Mouse (Mus musculus): Measurements from ENCODE around the gene Pigu. TPM values are rescaled to one million over a fixed set of nuclear protein-coding genes. Genes with fewer than 3 reads are reported as not detected.

Gene Pigu
- polyA plus RNA-seq, 1 experiment, result 40.0 TPM

GRCm38 (mm10) chr2:155271957-155272356 lies 85.3 kb downstream of the Pigu start:
- WGBS, result 88% methylated on average over 6 of the region's 6 CpGs
- no peaks in the 10 kb centered on the region for H3K36me3 ChIP-seq (ENCODE audit: control insufficient read depth, insufficient read depth, low read length)
- TF ChIP-seq POLR2A (IDR thresholded peaks at IDR 0.05; ENCODE audit: low read depth, low read length), result no peak
- peak; percentile 53 for TF ChIP-seq CTCF (conservative IDR thresholded peaks at IDR 0.05; ENCODE audit: insufficient read depth, insufficient read length, low read depth, low read length)
- H3K4me3 ChIP-seq (ENCODE audit: insufficient read depth, low read depth, low read length), result no peak overlapping the region
- no peak overlapping the region for H3K27ac ChIP-seq (ENCODE audit: insufficient read depth, low read depth, low read length)
- H3K4me1 ChIP-seq (ENCODE audit: control insufficient read depth, insufficient read depth, low read length), result peaks cover 3% of the 10 kb centered on the region; the same call in 1 of the 2 replicates
- peak; percentile 19 for DNase-seq
- no peaks in the 10 kb centered on the region for H3K27me3 ChIP-seq (replicated peaks; ENCODE audit: control insufficient read depth, insufficient read depth, low read length)

- Histone ChIP-seq H3K27ac (ENCODE audit: insufficient read depth, low read depth, low read length) (no peak overlapping the region), H3K27me3 (replicated peaks; ENCODE audit: control insufficient read depth, insufficient read depth, low read length) (no peaks in the 10 kb centered on the region), H3K36me3 (ENCODE audit: control insufficient read depth, insufficient read depth, low read length) (no peaks in the 10 kb centered on the region), H3K4me1 (ENCODE audit: control insufficient read depth, insufficient read depth, low read length) (no peaks in the 10 kb centered on the region), H3K4me3 (ENCODE audit: insufficient read depth, low read depth, low read length) (no peak overlapping the region)
- no peak for TF ChIP-seq CTCF (conservative IDR thresholded peaks at IDR 0.05; ENCODE audit: insufficient read depth, insufficient read length, low read depth, low read length)
- no peak for TF ChIP-seq POLR2A (IDR thresholded peaks at IDR 0.05; ENCODE audit: low read depth, low read length)
- DNase-seq, result peak; percentile 82
- WGBS, result 58% methylated on average over 5 of the region's 5 CpGs
These were observed 90.3 kb downstream of the Pigu start for GRCm38 (mm10) chr2:155266896-155267295.

GRCm38 (mm10) chr2:155265526-155265925 lies 91.7 kb downstream of the Pigu start:
- WGBS, result 94% methylated on average over 6 of the region's 6 CpGs
- no peaks in the 10 kb centered on the region for H3K27me3 ChIP-seq (replicated peaks; ENCODE audit: control insufficient read depth, insufficient read depth, low read length)
- DNase-seq, result no peak
- no peak overlapping the region for H3K4me3 ChIP-seq (ENCODE audit: insufficient read depth, low read depth, low read length)
- TF ChIP-seq POLR2A (IDR thresholded peaks at IDR 0.05; ENCODE audit: low read depth, low read length), result no peak
- no peak for TF ChIP-seq CTCF (conservative IDR thresholded peaks at IDR 0.05; ENCODE audit: insufficient read depth, insufficient read length, low read depth, low read length)
- no peaks in the 10 kb centered on the region for H3K4me1 ChIP-seq (ENCODE audit: control insufficient read depth, insufficient read depth, low read length)
- H3K27ac ChIP-seq (ENCODE audit: insufficient read depth, low read depth, low read length), result no peak overlapping the region
- no peaks in the 10 kb centered on the region for H3K36me3 ChIP-seq (ENCODE audit: control insufficient read depth, insufficient read depth, low read length)

GRCm38 (mm10) chr2:155249588-155249987 lies 107.6 kb downstream of the Pigu start:
- 83% methylated on average over 5 of the region's 5 CpGs for WGBS
- DNase-seq, result no peak
- H3K27me3 ChIP-seq (replicated peaks; ENCODE audit: control insufficient read depth, insufficient read depth, low read length), result no peaks in the 10 kb centered on the region
- no peak overlapping the region for H3K4me3 ChIP-seq (ENCODE audit: insufficient read depth, low read depth, low read length)
- H3K36me3 ChIP-seq (ENCODE audit: control insufficient read depth, insufficient read depth, low read length), result no peaks in the 10 kb centered on the region; the same call in 1 of the 2 replicates
- H3K27ac ChIP-seq (ENCODE audit: insufficient read depth, low read depth, low read length), result no peak overlapping the region
- no peaks in the 10 kb centered on the region for H3K4me1 ChIP-seq (ENCODE audit: control insufficient read depth, insufficient read depth, low read length)
- TF ChIP-seq POLR2A (IDR thresholded peaks at IDR 0.05; ENCODE audit: low read depth, low read length) (no peak), CTCF (conservative IDR thresholded peaks at IDR 0.05; ENCODE audit: insufficient read depth, insufficient read length, low read depth, low read length) (no peak)

- H3K27me3 ChIP-seq (replicated peaks; ENCODE audit: control insufficient read depth, insufficient read depth, low read length), result no peaks in the 10 kb centered on the region
- H3K4me3 ChIP-seq (ENCODE audit: insufficient read depth, low read depth, low read length), result no peak overlapping the region
- no peak for DNase-seq
- no peaks in the 10 kb centered on the region for H3K4me1 ChIP-seq (ENCODE audit: control insufficient read depth, insufficient read depth, low read length)
- no peaks in the 10 kb centered on the region; the same call in 1 of the 2 replicates for H3K36me3 ChIP-seq (ENCODE audit: control insufficient read depth, insufficient read depth, low read length)
- TF ChIP-seq POLR2A (IDR thresholded peaks at IDR 0.05; ENCODE audit: low read depth, low read length), result no peak
- 0 out of 2 replicates have a peak, but pooled peaks have one; percentile 5 for TF ChIP-seq CTCF (conservative IDR thresholded peaks at IDR 0.05; ENCODE audit: insufficient read depth, insufficient read length, low read depth, low read length)
- H3K27ac ChIP-seq (ENCODE audit: insufficient read depth, low read depth, low read length), result no peak overlapping the region
- 69% methylated on average over 2 of the region's 2 CpGs for WGBS
These were observed 108.5 kb downstream of the Pigu start for GRCm38 (mm10) chr2:155248718-155249117.

GRCm38 (mm10) chr2:155248206-155248605 lies 109.0 kb downstream of the Pigu start:
- TF ChIP-seq POLR2A (IDR thresholded peaks at IDR 0.05; ENCODE audit: low read depth, low read length), result no peak
- no peak for TF ChIP-seq CTCF (conservative IDR thresholded peaks at IDR 0.05; ENCODE audit: insufficient read depth, insufficient read length, low read depth, low read length)
- no peaks in the 10 kb centered on the region for H3K4me1 ChIP-seq (ENCODE audit: control insufficient read depth, insufficient read depth, low read length)
- 100% methylated on average over 1 of the region's 1 CpGs for WGBS
- H3K36me3 ChIP-seq (ENCODE audit: control insufficient read depth, insufficient read depth, low read length), result no peaks in the 10 kb centered on the region; the same call in 1 of the 2 replicates
- no peaks in the 10 kb centered on the region for H3K27me3 ChIP-seq (replicated peaks; ENCODE audit: control insufficient read depth, insufficient read depth, low read length)
- DNase-seq, result no peak
- no peak overlapping the region for H3K4me3 ChIP-seq (ENCODE audit: insufficient read depth, low read depth, low read length)
- H3K27ac ChIP-seq (ENCODE audit: insufficient read depth, low read depth, low read length), result no peak overlapping the region

- no peak for TF ChIP-seq POLR2A (IDR thresholded peaks at IDR 0.05; ENCODE audit: low read depth, low read length)
- TF ChIP-seq CTCF (conservative IDR thresholded peaks at IDR 0.05; ENCODE audit: insufficient read depth, insufficient read length, low read depth, low read length), result no peak
- DNase-seq, result no peak
- Histone ChIP-seq H3K36me3 (ENCODE audit: control insufficient read depth, insufficient read depth, low read length) (no peaks in the 10 kb centered on the region; the same call in 1 of the 2 replicates), H3K27ac (ENCODE audit: insufficient read depth, low read depth, low read length) (no peak overlapping the region), H3K4me1 (ENCODE audit: control insufficient read depth, insufficient read depth, low read length) (0 out of 2 replicates have a peak, but pooled peaks cover 3% of the 10 kb centered on the region), H3K4me3 (ENCODE audit: insufficient read depth, low read depth, low read length) (no peak overlapping the region), H3K27me3 (replicated peaks; ENCODE audit: control insufficient read depth, insufficient read depth, low read length) (no peaks in the 10 kb centered on the region)
- 95% methylated on average over 4 of the region's 4 CpGs for WGBS
These were observed 111.0 kb downstream of the Pigu start for GRCm38 (mm10) chr2:155246231-155246630.
